In the genomic region with DNA sequence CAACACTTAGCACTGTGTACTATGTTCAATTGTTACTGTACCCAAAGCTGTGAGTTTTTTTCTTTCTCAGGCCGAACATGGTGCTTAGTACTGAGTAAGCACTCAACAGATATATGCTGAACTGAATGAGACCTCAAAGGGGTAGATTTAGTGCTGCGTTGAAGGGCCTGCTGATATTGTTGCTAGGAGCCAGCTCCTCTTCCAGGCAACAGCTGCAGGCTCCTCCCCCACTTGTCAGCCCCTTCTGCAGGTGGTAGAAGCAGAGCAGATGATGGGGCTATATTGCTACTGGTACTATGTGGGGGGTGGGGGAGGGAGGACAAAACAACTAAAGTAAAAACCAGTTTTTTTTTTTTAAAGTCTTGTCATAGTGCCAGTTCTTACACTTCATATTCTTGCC, we compare ENCODE assay signal across 11 mouse cellular contexts. TPM values are rescaled to one million over a fixed set of nuclear protein-coding genes. Genes with fewer than 3 reads are reported as not detected.
DNase-seq lines count a peak whose midpoint lies in the region; ATAC-seq and TF ChIP-seq lines count a peak whose summit lies in the region.
"Had no signal": no experiment of that assay in that cellular context is flagged by ENCODE, and none has a peak within 500 bp of the region (broad histone marks: within the 10 kb centered on the region; RNA-seq: fewer than 3 reads in every experiment).

No protein-coding gene starts in this region.

- no peaks in the 10 kb centered on the region for H3K36me3 ChIP-seq in forebrain, embryonic 15.5 days
- H3K36me3 ChIP-seq in forebrain, embryonic 13.5 days (ENCODE audit: poor library complexity, severe bottlenecking): no peaks in the 10 kb centered on the region
- peaks cover 22% of the 10 kb centered on the region for H3K36me3 ChIP-seq in thymus, adult 2 months (ENCODE audit: control insufficient read depth, insufficient read depth, low read length)
- H3K36me3 ChIP-seq: stomach, embryonic 15.5 days had no signal

- no peak for TF ChIP-seq POLR2A in lung, adult 2 months (IDR thresholded peaks at IDR 0.05; ENCODE audit: borderline replicate concordance, extremely low read depth, low read depth, low read length)
- no peak for TF ChIP-seq POLR2A in thymus, adult 2 months (IDR thresholded peaks at IDR 0.05; ENCODE audit: control insufficient read depth, extremely low read depth, insufficient read depth, low read length, poor library complexity)

- WGBS in forebrain, embryonic 15.5 days: 44% methylated on average over 2 of the region's 2 CpGs
- 50% methylated on average over 2 of the region's 2 CpGs for WGBS in forebrain, embryonic 13.5 days
- WGBS in lung, adult 2 months: 57% methylated on average over 2 of the region's 2 CpGs
- 24% methylated on average over 2 of the region's 2 CpGs for WGBS in thymus, adult 2 months

- H3K4me2 ChIP-seq in forebrain, embryonic 15.5 days (replicated peaks): no peak overlapping the region
- no peak overlapping the region for H3K4me2 ChIP-seq in forebrain, embryonic 13.5 days
- H3K4me2 ChIP-seq: stomach, embryonic 15.5 days had no signal

- H3K9me3 ChIP-seq in forebrain, embryonic 15.5 days: no peaks in the 10 kb centered on the region
- H3K9me3 ChIP-seq in forebrain, embryonic 13.5 days (replicated peaks): no peaks in the 10 kb centered on the region
- H3K9me3 ChIP-seq: stomach, embryonic 15.5 days had no signal

- H3K4me1 ChIP-seq in forebrain, embryonic 15.5 days: peaks cover 36% of the 10 kb centered on the region
- H3K4me1 ChIP-seq in forebrain, embryonic 13.5 days: peaks cover 34% of the 10 kb centered on the region
- peaks cover 12% of the 10 kb centered on the region for H3K4me1 ChIP-seq in lung, adult 2 months (ENCODE audit: control insufficient read depth, insufficient read depth, low read length)
- H3K4me1 ChIP-seq in thymus, adult 2 months (replicated peaks; ENCODE audit: control insufficient read depth, insufficient read depth, low read length): peaks cover 20% of the 10 kb centered on the region

- no peak for TF ChIP-seq CTCF in lung, adult 2 months (IDR thresholded peaks at IDR 0.05; ENCODE audit: insufficient read depth, low read length)
- no peak for TF ChIP-seq CTCF in thymus, adult 2 months (IDR thresholded peaks at IDR 0.05; ENCODE audit: borderline replicate concordance, control insufficient read depth, extremely low read depth, insufficient read depth, low read length, poor library complexity)

- H3K27ac ChIP-seq in forebrain, embryonic 15.5 days (replicated peaks): 0 out of 2 replicates have a peak overlapping the region, but pooled peaks have one; percentile 12
- H3K27ac ChIP-seq in forebrain, embryonic 13.5 days: no peak overlapping the region
- peak overlapping the region; percentile 85; the same call in 1 of the 2 replicates for H3K27ac ChIP-seq in thymus, adult 2 months (ENCODE audit: control insufficient read depth, insufficient read depth, low read length)
- H3K27ac ChIP-seq: kidney, postnatal 0 days; stomach, embryonic 15.5 days had no signal

- no peak overlapping the region for H3K4me3 ChIP-seq in forebrain, embryonic 15.5 days
- no peak overlapping the region for H3K4me3 ChIP-seq in forebrain, embryonic 13.5 days
- H3K4me3 ChIP-seq in lung, adult 2 months (replicated peaks; ENCODE audit: extremely low read depth, low read depth, low read length): no peak overlapping the region
- H3K4me3 ChIP-seq in thymus, adult 2 months (ENCODE audit: control insufficient read depth, insufficient read depth, low read length): no peak overlapping the region
- H3K4me3 ChIP-seq: stomach, embryonic 15.5 days had no signal

- intact Hi-C loops in left cerebral cortex, postnatal 14 days (cut with DNase I): no loop called here

- H3K27me3 ChIP-seq in forebrain, embryonic 15.5 days: no peaks in the 10 kb centered on the region
- no peaks in the 10 kb centered on the region for H3K27me3 ChIP-seq in forebrain, embryonic 13.5 days
- H3K27me3 ChIP-seq in thymus, adult 2 months (ENCODE audit: control insufficient read depth, insufficient read depth, low read length): no peaks in the 10 kb centered on the region
- H3K27me3 ChIP-seq: stomach, embryonic 15.5 days had no signal

- DNase-seq in left cerebral cortex, postnatal 14 days (ENCODE audit: low spot score in 2 of 2): peak; percentile 22 to 47
- no peak for DNase-seq in left cerebral cortex, adult 8-10 months (ENCODE audit: low spot score in 2 of 2)
- DNase-seq in lung, adult 2 months: peak; percentile 23
- DNase-seq in thymus, adult 2 months: peak; percentile 81
- no peak for DNase-seq in retina, postnatal 1 day
- DNase-seq in adrenal gland, postnatal 14 days: no peak

- no peak for ATAC-seq in forebrain, embryonic 15.5 days (replicated peaks)
- no peak for ATAC-seq in forebrain, embryonic 13.5 days

- H3K9ac ChIP-seq in forebrain, embryonic 15.5 days (replicated peaks): no peak overlapping the region
- H3K9ac ChIP-seq in forebrain, embryonic 13.5 days: no peak overlapping the region
- H3K9ac ChIP-seq: stomach, embryonic 15.5 days had no signal

RNA-seq across cellular contexts. Expression of gene Lrrc42, which starts 3.9 kb away (rescaled TPM):
- polyA plus RNA-seq in forebrain, embryonic 15.5 days (2015; fragmentation: Nextera tagmentation; extraction: Ambion mirVana): 57.4 and 57.7 TPM in 2 replicates
- polyA plus RNA-seq in forebrain, embryonic 13.5 days (2015; fragmentation: Nextera tagmentation; extraction: Ambion mirVana): 67.4 and 68.9 TPM in 2 replicates
- 10 to 100 TPM; 34.0 to 37.9 TPM for total RNA-seq in left cerebral cortex, postnatal 14 days (2021)
- total RNA-seq in left cerebral cortex, adult 8-10 months (2022): 10 to 100 TPM; 22.6 to 33.0 (median 28.7) TPM
- 9.0 and 10.6 TPM in 2 replicates for polyA plus RNA-seq in lung, adult 2 months (2012; rRNA removed)
- 51.3 and 61.7 TPM in 2 replicates for polyA plus RNA-seq in thymus, adult 2 months (2012; rRNA removed)
- total RNA-seq in adrenal gland, postnatal 14 days (2021): 28.2 and 32.3 TPM in 2 replicates

RNA-seq across cellular contexts. Expression of gene Hspb11, which starts 3.9 kb away (rescaled TPM):
- 37.1 and 41.7 TPM in 2 replicates for polyA plus RNA-seq in forebrain, embryonic 15.5 days (2015; fragmentation: Nextera tagmentation; extraction: Ambion mirVana)
- polyA plus RNA-seq in forebrain, embryonic 13.5 days (2015; fragmentation: Nextera tagmentation; extraction: Ambion mirVana): 32.6 and 39.5 TPM in 2 replicates
- 10 to 100 TPM; 21.5 to 22.1 TPM for total RNA-seq in left cerebral cortex, postnatal 14 days (2021)
- total RNA-seq in left cerebral cortex, adult 8-10 months (2022): 10 to 100 TPM; 14.2 to 20.6 (median 19.4) TPM
- 2.4 and 4.2 TPM in 2 replicates for polyA plus RNA-seq in lung, adult 2 months (2012; rRNA removed)
- 8.5 and 8.9 TPM in 2 replicates for polyA plus RNA-seq in thymus, adult 2 months (2012; rRNA removed)
- 22.4 and 22.6 TPM in 2 replicates for total RNA-seq in adrenal gland, postnatal 14 days (2021)

RNA-seq across cellular contexts. Expression of gene Ldlrad1, which starts 40.5 kb away (rescaled TPM):
- polyA plus RNA-seq in forebrain, embryonic 15.5 days (2015; fragmentation: Nextera tagmentation; extraction: Ambion mirVana): not detected in 2 replicates
- not detected in 2 replicates for polyA plus RNA-seq in forebrain, embryonic 13.5 days (2015; fragmentation: Nextera tagmentation; extraction: Ambion mirVana)
- total RNA-seq in left cerebral cortex, postnatal 14 days (2021): under 1 TPM in 1 of 2 experiments, not detected in 1; 0.33 TPM
- under 1 TPM in 1 of 4 experiments, not detected in 3; 0.32 TPM for total RNA-seq in left cerebral cortex, adult 8-10 months (2022)
- 47.9 and 52.0 TPM in 2 replicates for polyA plus RNA-seq in lung, adult 2 months (2012; rRNA removed)
- polyA plus RNA-seq in thymus, adult 2 months (2012; rRNA removed): 0.92 and 1.0 TPM in 2 replicates
- not detected in 2 replicates for total RNA-seq in adrenal gland, postnatal 14 days (2021)
- total RNA-seq: left cerebral cortex, postnatal 36 days had no signal
- polyA plus RNA-seq: kidney, postnatal 0 days; stomach, embryonic 15.5 days had no signal

RNA-seq across cellular contexts. Expression of gene Dio1, which starts 57.5 kb away (rescaled TPM):
- polyA plus RNA-seq in forebrain, embryonic 15.5 days (2015; fragmentation: Nextera tagmentation; extraction: Ambion mirVana): not detected in 2 replicates
- not detected in 2 replicates for polyA plus RNA-seq in forebrain, embryonic 13.5 days (2015; fragmentation: Nextera tagmentation; extraction: Ambion mirVana)
- total RNA-seq in left cerebral cortex, postnatal 14 days (2021): not detected
- total RNA-seq in left cerebral cortex, adult 8-10 months (2022): not detected
- polyA plus RNA-seq in lung, adult 2 months (2012; rRNA removed): 0.40 and 0.75 TPM in 2 replicates
- polyA plus RNA-seq in thymus, adult 2 months (2012; rRNA removed): 9.3 and 9.7 TPM in 2 replicates
- 0.49 and 12.0 TPM in 2 replicates for total RNA-seq in adrenal gland, postnatal 14 days (2021)
- total RNA-seq: left cerebral cortex, postnatal 36 days had no signal

Comparison
In these comparisons a context has a peak if more than half of its experiments do, and no peak if none do; other contexts are left out.
1. DNase-seq: peak in left cerebral cortex, postnatal 14 days (2 of 2), lung, adult 2 months (single experiment) and thymus, adult 2 months (single experiment); none in left cerebral cortex, adult 8-10 months (0 of 2), retina, postnatal 1 day (single experiment) and adrenal gland, postnatal 14 days (single experiment).
2. RNA of gene Ldlrad1, which starts 40.5 kb away (polyA plus RNA-seq): 47.9 to 52.0 TPM in lung, adult 2 months; 0.92 to 1.0 TPM in thymus, adult 2 months, not detected in forebrain, embryonic 15.5 days and not detected in forebrain, embryonic 13.5 days; every median in the first group is over 10 times any median in the second.